Mouse (Mus musculus) ES-Bruce4 (cell line): ENCODE results near the gene Lipt2. TPM values are rescaled to one million over a fixed set of nuclear protein-coding genes. Genes with fewer than 3 reads are reported as not detected.

Source experiments
- H3K27ac ChIP-seq: 2 replicates; pipeline ENCODE4 v1.5.1; 2012; ENCODE audit warnings: low read length, inconsistent platforms; ENCODE audit not compliant: insufficient read depth
- H3K27me3 ChIP-seq: 2 replicates; pipeline ENCODE4 v1.6.1; 2012; ENCODE audit warnings: mild to moderate bottlenecking, low read length, inconsistent platforms; ENCODE audit not compliant: control insufficient read depth, poor library complexity, insufficient read depth, severe bottlenecking
- H3K36me3 ChIP-seq: 2 replicates; pipeline ENCODE4 v1.6.1; 2012; ENCODE audit warnings: inconsistent platforms, mild to moderate bottlenecking, low read length, moderate library complexity; ENCODE audit not compliant: control insufficient read depth, poor library complexity, insufficient read depth, severe bottlenecking
- H3K4me1 ChIP-seq: one replicate; pipeline ENCODE4 v1.8.1; 2011; ENCODE audit warnings: low read length; ENCODE audit not compliant: control insufficient read depth, insufficient read depth
- H3K4me3 ChIP-seq: 2 replicates; pipeline ENCODE4 v1.5.1; 2011; ENCODE audit warnings: low read depth, mild to moderate bottlenecking, low read length
- H3K9ac ChIP-seq: 2 replicates; pipeline ENCODE4 v1.6.1; 2012; ENCODE audit warnings: low read depth, mild to moderate bottlenecking, inconsistent platforms; ENCODE audit not compliant: poor library complexity, severe bottlenecking
- H3K9me3 ChIP-seq: replicated peaks from 2 replicates; pipeline ENCODE4 v1.6.1; 2012; ENCODE audit warnings: mild to moderate bottlenecking, low read length, inconsistent platforms; ENCODE audit not compliant: control insufficient read depth, poor library complexity, insufficient read depth, severe bottlenecking
- CTCF ChIP-seq: IDR thresholded peaks from one replicate; pipeline ENCODE4 v1.8.1; 2011; ENCODE audit warnings: low read depth, low read length
- EP300 ChIP-seq: IDR thresholded peaks from 2 replicates; pipeline ENCODE4 v1.6.1; 2011; ENCODE audit warnings: low read depth, low read length; ENCODE audit not compliant: insufficient read depth
- POLR2A ChIP-seq: IDR thresholded peaks from one replicate; pipeline ENCODE4 v1.8.1; 2011; ENCODE audit warnings: low read length; ENCODE audit not compliant: insufficient read depth
- polyA plus RNA-seq: library from polyadenylated mRNA; stranded (reverse); fragments of >200 nt; gene quantifications from 2 replicates; pipeline ENCODE4 v1.2.4, GENCODE M21; 2011; ENCODE audit warnings: low read depth; ENCODE audit not compliant: missing spikeins, insufficient read depth, insufficient read length

Lipt2 gene
- polyA plus RNA-seq, 1 experiment, result 7.6 TPM

DNA sequence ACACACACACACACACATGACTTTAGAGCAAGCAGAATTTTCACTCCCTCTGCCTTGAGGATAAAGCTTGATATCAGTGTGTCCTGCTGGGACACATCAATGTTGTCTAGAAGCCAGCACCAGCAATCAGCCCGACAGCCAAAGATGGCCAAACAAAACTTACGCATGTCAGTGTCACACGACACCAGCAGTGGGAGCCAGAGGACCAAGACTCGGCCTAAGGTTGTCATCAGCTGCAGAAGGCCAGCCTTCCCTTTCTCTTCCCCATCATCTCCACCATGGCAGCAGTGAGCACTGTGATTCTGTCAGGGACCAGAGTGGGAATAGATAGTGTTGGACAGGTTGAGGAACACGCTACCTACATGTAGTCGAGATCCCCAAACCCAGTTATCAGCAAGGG, 35.6 kb upstream of the Lipt2 start:
- no peaks in the 10 kb centered on the region for H3K27me3 ChIP-seq
- H3K9me3 ChIP-seq, result no peaks in the 10 kb centered on the region
- H3K36me3 ChIP-seq, result no peaks in the 10 kb centered on the region
- H3K4me3 ChIP-seq, result no peak overlapping the region
- peaks cover 4% of the 10 kb centered on the region for H3K4me1 ChIP-seq
- TF ChIP-seq EP300 (no peak), POLR2A (no peak), CTCF (peak; percentile 84)
- H3K27ac ChIP-seq, result no peak overlapping the region
- no peak overlapping the region for H3K9ac ChIP-seq

DNA sequence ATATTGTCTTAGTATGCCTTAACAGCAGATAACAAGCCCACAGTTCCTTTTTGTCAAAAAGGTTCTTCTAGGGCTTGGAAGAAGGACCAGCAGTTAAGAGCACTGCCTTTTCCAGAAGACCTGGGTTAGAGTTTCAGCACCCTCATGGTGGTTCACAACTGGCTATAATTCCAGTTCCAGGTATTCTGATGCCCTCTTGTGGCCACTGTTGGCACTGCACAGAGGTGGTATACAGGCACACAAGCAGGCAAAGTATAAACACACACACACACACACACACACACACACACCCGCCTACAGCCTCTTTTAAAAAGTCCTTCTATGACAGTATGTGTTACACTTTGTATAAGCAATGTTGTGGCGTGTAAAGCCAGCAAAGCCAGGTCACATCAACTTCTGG, 34.9 kb upstream of the Lipt2 start:
- Histone ChIP-seq H3K9me3 (no peaks in the 10 kb centered on the region), H3K9ac (no peak overlapping the region), H3K27ac (no peak overlapping the region), H3K27me3 (no peaks in the 10 kb centered on the region), H3K36me3 (no peaks in the 10 kb centered on the region), H3K4me1 (no peaks in the 10 kb centered on the region), H3K4me3 (no peak overlapping the region)
- TF ChIP-seq POLR2A, result no peak
- no peak for TF ChIP-seq EP300
- peak; percentile 58 for TF ChIP-seq CTCF

DNA sequence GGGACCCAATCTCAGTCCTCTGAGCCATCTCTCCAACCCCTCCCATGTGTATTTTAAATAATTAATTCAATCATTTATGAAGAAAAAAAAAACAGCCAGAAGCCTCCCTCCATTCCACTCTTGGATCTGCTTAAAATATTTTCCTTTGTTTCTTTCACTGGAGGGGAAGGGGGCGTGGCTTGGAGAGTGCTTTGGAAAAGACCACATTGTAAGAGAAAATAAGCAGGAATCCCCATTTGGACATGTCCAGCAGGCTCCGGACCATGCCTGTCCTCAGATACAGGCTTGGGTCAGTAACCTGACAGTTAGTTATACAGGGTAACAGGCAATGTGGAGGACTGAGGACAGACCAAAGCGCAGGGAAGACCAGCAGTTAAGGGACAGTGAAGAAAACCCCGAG, 33.9 kb upstream of the Lipt2 start:
- Histone ChIP-seq H3K27ac (no peak overlapping the region), H3K9ac (no peak overlapping the region), H3K9me3 (no peaks in the 10 kb centered on the region), H3K4me1 (no peaks in the 10 kb centered on the region), H3K27me3 (no peaks in the 10 kb centered on the region), H3K36me3 (no peaks in the 10 kb centered on the region), H3K4me3 (no peak overlapping the region)
- TF ChIP-seq EP300 (no peak), POLR2A (no peak), CTCF (no peak)

DNA sequence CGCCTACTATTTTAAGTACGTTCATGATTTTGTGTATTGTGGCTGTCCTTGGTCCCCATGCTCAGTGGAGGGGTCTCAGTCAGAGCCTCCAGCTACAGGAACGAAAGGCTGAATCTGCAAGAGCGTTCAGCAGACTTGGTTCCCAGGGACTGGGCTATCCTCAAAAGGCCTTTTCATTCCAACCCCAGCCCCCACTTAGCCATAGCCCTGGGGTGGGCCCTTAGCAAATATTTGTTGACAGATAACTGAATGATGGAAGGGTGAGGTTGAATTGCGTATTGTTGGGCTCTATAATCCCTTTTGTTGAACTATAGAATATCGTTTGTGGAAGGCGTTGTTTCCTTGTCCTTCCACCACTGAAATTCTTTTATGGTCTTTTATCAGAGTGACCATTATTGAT, 32.6 kb upstream of the Lipt2 start:
- Histone ChIP-seq H3K36me3 (no peaks in the 10 kb centered on the region), H3K27me3 (no peaks in the 10 kb centered on the region), H3K9ac (no peak overlapping the region), H3K27ac (no peak overlapping the region), H3K4me1 (no peaks in the 10 kb centered on the region), H3K9me3 (no peaks in the 10 kb centered on the region), H3K4me3 (no peak overlapping the region)
- TF ChIP-seq POLR2A (no peak), EP300 (no peak), CTCF (no peak)

DNA sequence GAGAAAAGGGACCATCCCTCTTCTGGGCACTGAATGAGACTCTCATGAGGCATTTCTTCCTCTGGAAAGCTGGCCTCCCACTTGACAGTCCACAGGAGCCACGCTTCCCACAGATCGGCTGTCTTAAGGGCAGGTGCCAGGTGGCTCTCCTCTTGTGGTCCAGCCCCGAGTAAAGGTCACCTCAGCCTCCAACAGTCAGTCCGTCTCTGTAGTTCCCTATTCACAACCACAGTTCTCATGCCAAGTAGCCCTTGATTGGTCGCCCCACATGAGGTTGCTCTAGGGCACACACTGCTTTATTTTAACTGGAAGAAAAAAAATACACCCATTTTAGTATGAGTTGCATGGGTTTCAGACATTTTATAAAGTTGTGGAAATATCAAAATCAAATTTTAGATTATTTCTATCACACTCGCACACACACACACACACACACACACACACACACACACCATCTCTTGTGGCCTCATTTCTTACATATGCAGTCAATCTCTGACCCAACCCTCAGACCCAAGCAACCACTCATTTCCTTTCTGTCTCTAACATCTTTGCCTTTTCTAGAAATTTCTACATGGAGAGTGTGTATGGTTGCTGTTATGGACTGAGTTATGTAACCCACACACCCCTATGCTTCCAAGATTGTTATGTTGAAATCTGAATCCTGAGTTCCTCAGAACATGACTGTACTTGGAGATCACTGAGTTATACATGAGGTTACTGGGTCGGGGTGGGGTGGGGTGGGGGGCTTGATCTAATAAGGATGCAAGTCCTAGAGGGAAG, 30.6 kb upstream of the Lipt2 start:
- Histone ChIP-seq H3K9ac (no peak overlapping the region), H3K27me3 (no peaks in the 10 kb centered on the region), H3K36me3 (no peaks in the 10 kb centered on the region), H3K4me1 (no peaks in the 10 kb centered on the region), H3K4me3 (no peak overlapping the region), H3K27ac (no peak overlapping the region), H3K9me3 (no peaks in the 10 kb centered on the region)
- no peak for TF ChIP-seq CTCF
- no peak for TF ChIP-seq POLR2A
- no peak for TF ChIP-seq EP300

DNA sequence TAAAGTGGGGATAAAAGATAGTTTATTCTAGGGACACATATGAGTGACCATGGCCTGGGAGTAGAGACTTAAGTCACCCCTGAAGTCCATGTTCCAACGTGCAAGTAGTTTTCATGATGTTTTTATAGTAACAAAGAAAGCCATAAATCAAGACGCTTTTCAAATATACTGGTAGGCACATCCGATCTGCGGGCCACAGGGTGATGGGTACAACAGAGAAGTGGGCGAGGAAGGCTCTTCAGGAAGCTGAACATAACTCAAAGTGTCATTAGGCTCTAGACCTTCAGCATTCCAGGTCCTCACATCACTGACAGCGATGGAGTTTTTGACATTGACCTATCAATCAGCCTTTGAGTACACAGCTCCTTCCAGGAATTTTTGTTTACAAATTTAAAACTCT, 28.5 kb upstream of the Lipt2 start:
- Histone ChIP-seq H3K36me3 (no peaks in the 10 kb centered on the region), H3K27me3 (no peaks in the 10 kb centered on the region), H3K9me3 (no peaks in the 10 kb centered on the region), H3K4me3 (no peak overlapping the region), H3K27ac (no peak overlapping the region), H3K9ac (no peak overlapping the region), H3K4me1 (no peaks in the 10 kb centered on the region)
- TF ChIP-seq EP300 (no peak), POLR2A (no peak), CTCF (no peak)
